Mouse (Mus musculus): ENCODE measurements at regions not wholly inside any gene's neighbourhood (a gene's known extent, or its start where the extent isn't known, plus 50 kb on each side); places are given as distances from the start of the nearest gene placed in this dataset.

GRCm38 (mm10) chr10:117561279-117561820 is 68.0 kb upstream of the Cpm start:
- Histone ChIP-seq H3K4me3 (ENCODE audit: control insufficient read depth in 1 of 2, insufficient read depth in 1 of 2, low read depth in 1 of 2, low read length in 2 of 2) (no peak overlapping the region), H3K9me3 (ENCODE audit: control insufficient read depth, low read length) (peaks cover 2% of the 10 kb centered on the region; the same call in 1 of the 2 replicates), H3K27me3 (ENCODE audit: control insufficient read depth, insufficient read depth, low read length) (no peaks in the 10 kb centered on the region), H3K9ac (ENCODE audit: low read length) (no peak overlapping the region), H3K27ac (replicated peaks in 1 of 2; ENCODE audit: control insufficient read depth in 1 of 2, insufficient read depth in 1 of 2, low read depth in 2 of 2, low read length in 2 of 2) (no peak overlapping the region), H3K36me3 (ENCODE audit: control insufficient read depth, insufficient read depth, low read length) (no peaks in the 10 kb centered on the region), H3K4me2 (ENCODE audit: low read length) (no peak overlapping the region), H3K4me1 (ENCODE audit: control insufficient read depth in 2 of 2, insufficient read depth in 2 of 2, low read length in 2 of 2) (no peaks in the 10 kb centered on the region)
- 75% methylated on average over 5 of the region's 5 CpGs for WGBS
- no peak for ATAC-seq (ENCODE audit: insufficient number of reproducible peaks, insufficient read depth, low FRiP score, low read depth)

DNA sequence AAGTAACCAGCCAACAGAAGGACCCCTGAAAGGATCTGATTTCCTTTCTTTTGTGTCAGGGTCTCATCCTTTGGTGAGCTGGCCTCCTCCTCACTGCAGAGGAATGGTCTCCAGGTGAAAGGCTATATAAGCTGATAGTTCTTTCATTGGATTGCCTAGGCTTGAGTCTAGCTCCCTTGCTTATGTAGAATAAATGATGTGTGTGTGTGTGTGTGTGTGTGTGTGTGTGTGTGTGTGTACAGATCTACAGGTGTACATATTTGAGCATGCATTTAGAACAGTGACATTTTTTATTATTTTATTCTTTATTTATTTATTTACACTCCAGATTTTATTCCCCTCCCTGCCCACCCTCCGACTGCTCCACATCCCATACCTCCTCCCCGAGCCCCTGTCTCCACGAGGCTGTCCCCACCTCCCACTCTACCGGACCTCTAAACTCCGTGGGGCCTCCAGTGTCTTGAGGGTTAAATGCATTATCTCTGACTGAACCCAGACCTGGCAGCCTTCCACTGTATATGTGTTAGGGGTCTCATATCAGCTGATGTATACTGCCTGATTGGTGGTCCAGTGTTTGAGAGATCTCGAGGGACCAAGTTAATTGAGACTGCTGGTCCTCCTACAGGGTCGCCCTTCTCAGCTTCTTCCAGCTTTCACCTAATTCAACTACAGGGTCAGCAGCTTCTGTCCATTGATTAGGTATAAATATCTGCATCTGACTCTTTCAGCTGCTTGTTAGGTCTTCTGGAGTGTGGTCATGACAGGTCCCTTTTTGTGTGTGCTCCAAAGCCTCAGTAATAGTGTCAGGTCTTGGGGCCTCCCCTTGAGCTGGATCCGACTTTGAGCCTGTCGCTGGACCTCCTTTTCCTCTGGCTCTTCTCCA is 68.7 kb upstream of the Cpm start:
- no peaks in the 10 kb centered on the region for H3K9me3 ChIP-seq (ENCODE audit: control insufficient read depth, low read length)
- no peak for ATAC-seq (ENCODE audit: insufficient number of reproducible peaks, insufficient read depth, low FRiP score, low read depth)
- no peak overlapping the region for H3K9ac ChIP-seq (ENCODE audit: low read length)
- H3K27ac ChIP-seq (replicated peaks in 1 of 2; ENCODE audit: control insufficient read depth in 1 of 2, insufficient read depth in 1 of 2, low read depth in 2 of 2, low read length in 2 of 2), result no peak overlapping the region
- no peaks in the 10 kb centered on the region for H3K27me3 ChIP-seq (ENCODE audit: control insufficient read depth, insufficient read depth, low read length)
- H3K4me1 ChIP-seq (ENCODE audit: control insufficient read depth in 2 of 2, insufficient read depth in 2 of 2, low read length in 2 of 2), result no peaks in the 10 kb centered on the region
- WGBS, result 59% methylated on average over 9 of the region's 9 CpGs
- no peak overlapping the region for H3K4me3 ChIP-seq (ENCODE audit: control insufficient read depth in 1 of 2, insufficient read depth in 1 of 2, low read depth in 1 of 2, low read length in 2 of 2)
- no peaks in the 10 kb centered on the region for H3K36me3 ChIP-seq (ENCODE audit: control insufficient read depth, insufficient read depth, low read length)
- no peak overlapping the region for H3K4me2 ChIP-seq (ENCODE audit: low read length)

- WGBS, result 64% methylated on average over 17 of the region's 17 CpGs
- no peak for ATAC-seq (ENCODE audit: insufficient number of reproducible peaks, insufficient read depth, low FRiP score, low read depth)
Measured at GRCm38 (mm10) chr10:117559615-117560395, 69.5 kb upstream of the Cpm start.

GRCm38 (mm10) chr10:117558891-117559614 is 70.2 kb upstream of the Cpm start:
- H3K9ac ChIP-seq (ENCODE audit: low read length), result no peak overlapping the region
- no peaks in the 10 kb centered on the region for H3K27me3 ChIP-seq (ENCODE audit: control insufficient read depth, insufficient read depth, low read length)
- 87% methylated on average over 24 of the region's 24 CpGs for WGBS
- H3K4me1 ChIP-seq (ENCODE audit: control insufficient read depth in 2 of 2, insufficient read depth in 2 of 2, low read length in 2 of 2), result no peaks in the 10 kb centered on the region
- no peaks in the 10 kb centered on the region for H3K36me3 ChIP-seq (ENCODE audit: control insufficient read depth, insufficient read depth, low read length)
- no peak overlapping the region for H3K4me2 ChIP-seq (ENCODE audit: low read length)
- no peaks in the 10 kb centered on the region for H3K9me3 ChIP-seq (ENCODE audit: control insufficient read depth, low read length)
- no peak for ATAC-seq (ENCODE audit: insufficient number of reproducible peaks, insufficient read depth, low FRiP score, low read depth)
- no peak overlapping the region for H3K27ac ChIP-seq (replicated peaks in 1 of 2; ENCODE audit: control insufficient read depth in 1 of 2, insufficient read depth in 1 of 2, low read depth in 2 of 2, low read length in 2 of 2)
- no peak overlapping the region for H3K4me3 ChIP-seq (ENCODE audit: control insufficient read depth in 1 of 2, insufficient read depth in 1 of 2, low read depth in 1 of 2, low read length in 2 of 2)

More at GRCm38 (mm10) chr10:117559615-117560395, 69.5 kb upstream of the Cpm start:
- Histone ChIP-seq H3K4me3 (ENCODE audit: control insufficient read depth in 1 of 2, insufficient read depth in 1 of 2, low read depth in 1 of 2, low read length in 2 of 2) (no peak overlapping the region), H3K27ac (replicated peaks in 1 of 2; ENCODE audit: control insufficient read depth in 1 of 2, insufficient read depth in 1 of 2, low read depth in 2 of 2, low read length in 2 of 2) (no peak overlapping the region), H3K4me2 (ENCODE audit: low read length) (no peak overlapping the region), H3K9me3 (ENCODE audit: control insufficient read depth, low read length) (no peaks in the 10 kb centered on the region), H3K36me3 (ENCODE audit: control insufficient read depth, insufficient read depth, low read length) (no peaks in the 10 kb centered on the region), H3K27me3 (ENCODE audit: control insufficient read depth, insufficient read depth, low read length) (no peaks in the 10 kb centered on the region), H3K9ac (ENCODE audit: low read length) (no peak overlapping the region), H3K4me1 (ENCODE audit: control insufficient read depth in 2 of 2, insufficient read depth in 2 of 2, low read length in 2 of 2) (no peaks in the 10 kb centered on the region)

- Histone ChIP-seq H3K27ac (replicated peaks in 1 of 2; ENCODE audit: control insufficient read depth in 1 of 2, insufficient read depth in 1 of 2, low read depth in 2 of 2, low read length in 2 of 2) (no peak overlapping the region), H3K9ac (ENCODE audit: low read length) (no peak overlapping the region), H3K27me3 (ENCODE audit: control insufficient read depth, insufficient read depth, low read length) (no peaks in the 10 kb centered on the region), H3K36me3 (ENCODE audit: control insufficient read depth, insufficient read depth, low read length) (no peaks in the 10 kb centered on the region), H3K4me2 (ENCODE audit: low read length) (no peak overlapping the region), H3K4me1 (ENCODE audit: control insufficient read depth in 2 of 2, insufficient read depth in 2 of 2, low read length in 2 of 2) (no peaks in the 10 kb centered on the region), H3K9me3 (ENCODE audit: control insufficient read depth, low read length) (no peaks in the 10 kb centered on the region), H3K4me3 (ENCODE audit: control insufficient read depth in 1 of 2, insufficient read depth in 1 of 2, low read depth in 1 of 2, low read length in 2 of 2) (no peak overlapping the region)
- 79% methylated on average over 5 of the region's 5 CpGs for WGBS
- ATAC-seq (ENCODE audit: insufficient number of reproducible peaks, insufficient read depth, low FRiP score, low read depth), result no peak
Measured at GRCm38 (mm10) chr10:117558292-117558800, 71.0 kb upstream of the Cpm start.

DNA sequence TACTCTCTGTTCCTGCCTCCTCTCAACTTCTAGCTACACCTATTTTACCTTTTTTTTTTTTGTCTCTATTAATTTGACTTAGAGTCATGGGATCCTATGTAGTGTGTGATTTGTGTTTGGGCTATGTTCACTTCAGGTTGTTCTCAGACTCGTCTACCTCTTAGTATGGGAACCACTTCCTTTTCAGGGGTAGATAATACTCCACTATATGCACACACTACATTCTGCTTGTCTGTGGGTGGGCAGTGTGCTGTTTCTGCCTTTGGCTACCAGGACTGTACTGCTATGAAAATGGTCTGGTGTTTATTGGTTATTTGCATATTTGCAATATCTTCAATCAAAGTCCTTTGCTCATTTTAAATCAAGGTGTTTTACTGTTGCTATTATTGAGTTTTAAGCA is 71.6 kb upstream of the Cpm start:
- WGBS, result 81% methylated on average over 1 of the region's 1 CpGs
- H3K4me2 ChIP-seq (ENCODE audit: low read length), result no peak overlapping the region
- no peaks in the 10 kb centered on the region for H3K4me1 ChIP-seq (ENCODE audit: control insufficient read depth in 2 of 2, insufficient read depth in 2 of 2, low read length in 2 of 2)
- H3K36me3 ChIP-seq (ENCODE audit: control insufficient read depth, insufficient read depth, low read length), result no peaks in the 10 kb centered on the region
- H3K9ac ChIP-seq (ENCODE audit: low read length), result no peak overlapping the region
- no peak for ATAC-seq (ENCODE audit: insufficient number of reproducible peaks, insufficient read depth, low FRiP score, low read depth)
- no peak overlapping the region for H3K27ac ChIP-seq (replicated peaks in 1 of 2; ENCODE audit: control insufficient read depth in 1 of 2, insufficient read depth in 1 of 2, low read depth in 2 of 2, low read length in 2 of 2)
- no peaks in the 10 kb centered on the region for H3K9me3 ChIP-seq (ENCODE audit: control insufficient read depth, low read length)
- no peak overlapping the region for H3K4me3 ChIP-seq (ENCODE audit: control insufficient read depth in 1 of 2, insufficient read depth in 1 of 2, low read depth in 1 of 2, low read length in 2 of 2)
- no peaks in the 10 kb centered on the region for H3K27me3 ChIP-seq (ENCODE audit: control insufficient read depth, insufficient read depth, low read length)

GRCm38 (mm10) chr10:117556851-117557542 is 72.3 kb upstream of the Cpm start:
- no peak overlapping the region for H3K4me3 ChIP-seq (ENCODE audit: control insufficient read depth in 1 of 2, insufficient read depth in 1 of 2, low read depth in 1 of 2, low read length in 2 of 2)
- ATAC-seq (ENCODE audit: insufficient number of reproducible peaks, insufficient read depth, low FRiP score, low read depth), result no peak
- no peaks in the 10 kb centered on the region for H3K9me3 ChIP-seq (ENCODE audit: control insufficient read depth, low read length)
- no peaks in the 10 kb centered on the region for H3K4me1 ChIP-seq (ENCODE audit: control insufficient read depth in 2 of 2, insufficient read depth in 2 of 2, low read length in 2 of 2)
- no peaks in the 10 kb centered on the region for H3K36me3 ChIP-seq (ENCODE audit: control insufficient read depth, insufficient read depth, low read length)
- H3K27ac ChIP-seq (replicated peaks in 1 of 2; ENCODE audit: control insufficient read depth in 1 of 2, insufficient read depth in 1 of 2, low read depth in 2 of 2, low read length in 2 of 2), result no peak overlapping the region
- H3K27me3 ChIP-seq (ENCODE audit: control insufficient read depth, insufficient read depth, low read length), result no peaks in the 10 kb centered on the region
- no peak overlapping the region for H3K9ac ChIP-seq (ENCODE audit: low read length)
- WGBS, result 81% methylated on average over 14 of the region's 14 CpGs
- no peak overlapping the region for H3K4me2 ChIP-seq (ENCODE audit: low read length)
